Mouse (Mus musculus) brain, embryonic 14.5 days (tissue): ENCODE measurements around the gene Sgo2a.

Experiments
- CTCF ChIP-seq: fragments of 200-500 bp; IDR thresholded peaks from 2 replicates; pipeline ENCODE4 v1.5.1; 2012; ENCODE audit warnings: inconsistent platforms, mild to moderate bottlenecking, moderate library complexity, borderline replicate concordance; ENCODE audit not compliant: insufficient read depth, insufficient read length; ENCODE audit errors: extremely low read depth
- POLR2A ChIP-seq: fragments of 200-500 bp; IDR thresholded peaks from 2 replicates; pipeline ENCODE4 v1.6.1; 2012; ENCODE audit warnings: mild to moderate bottlenecking, inconsistent platforms, borderline replicate concordance; ENCODE audit not compliant: poor library complexity, insufficient read depth, insufficient read length, severe bottlenecking; ENCODE audit errors: extremely low read depth

DNA sequence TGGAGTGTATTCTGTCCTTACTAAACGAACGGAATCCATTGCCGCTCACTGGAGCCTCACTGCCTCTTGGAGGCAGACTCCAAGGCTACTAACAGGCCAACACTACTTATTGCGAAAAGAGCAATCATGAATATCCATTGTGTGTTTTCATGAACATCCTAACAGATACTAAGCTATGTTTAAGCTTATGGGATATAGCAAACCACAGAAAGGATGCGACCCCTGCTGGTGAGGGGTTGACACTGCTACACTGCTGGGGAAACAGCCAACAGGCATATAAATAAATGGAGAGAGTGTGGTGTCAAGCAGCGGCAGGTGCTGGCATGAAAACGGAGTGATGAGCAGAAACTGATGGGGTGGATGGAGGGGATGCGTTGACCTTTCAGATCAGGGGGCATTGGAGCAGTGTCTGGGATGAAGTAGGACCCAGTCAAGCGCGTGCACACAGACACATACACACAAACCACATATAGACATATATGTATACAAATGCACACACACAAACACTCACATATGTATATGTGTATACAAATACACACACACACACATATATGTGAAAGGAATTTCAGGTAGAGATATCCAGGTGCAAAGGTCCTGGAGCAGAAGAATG lies 35.5 kb downstream of the Sgo2a start:
- TF ChIP-seq CTCF (peak; percentile 80), POLR2A (no peak)
